Mouse (Mus musculus): ENCODE data around the gene Rab39. TPM values are rescaled to one million over a fixed set of nuclear protein-coding genes. Genes with fewer than 3 reads are reported as not detected.

Gene Rab39
- total RNA-seq, 2 experiments from 2014 or later = 0.10 to 0.15 TPM

Other genes starting within 250 kb of the Rab39 start
- 10 to 100 TPM; 15.2 to 16.6 TPM for gene Atm, start 169.5 kb downstream of the Rab39 start, total RNA-seq (2021)
- gene Npat, start 169.2 kb downstream of the Rab39 start, total RNA-seq (2021) = 10 to 100 TPM; 11.9 to 14.2 TPM
- 100 to 1,000 TPM; 144 to 150 TPM for gene Acat1, start 95.8 kb downstream of the Rab39 start, total RNA-seq (2021)
- 10 to 100 TPM; 43.7 to 46.1 TPM for gene Cul5, start 36.2 kb downstream of the Rab39 start, total RNA-seq (2021)
- under 1 TPM in 1 of 2 experiments, not detected in 1; 0.25 TPM for gene Slc35f2, start 65.3 kb upstream of the Rab39 start, total RNA-seq (2021)
- gene Sln, start 143.9 kb upstream of the Rab39 start, total RNA-seq (2021) = 100 to 1,000 TPM; 183 to 236 TPM

Data from gastrocnemius, postnatal 4 days (tissue).